Mouse (Mus musculus): Measurements from ENCODE around the gene Zranb3. TPM values are rescaled to one million over a fixed set of nuclear protein-coding genes. Genes with fewer than 3 reads are reported as not detected.
"Not testable (repeated sequence)": the region's sequence is repeated elsewhere in the genome, so short reads cannot be mapped to it uniquely, and the experiment has no call there.

Gene Zranb3
- 0.97 and 1.1 TPM in 2 replicates for polyA plus RNA-seq (2012; rRNA removed)

DNA sequence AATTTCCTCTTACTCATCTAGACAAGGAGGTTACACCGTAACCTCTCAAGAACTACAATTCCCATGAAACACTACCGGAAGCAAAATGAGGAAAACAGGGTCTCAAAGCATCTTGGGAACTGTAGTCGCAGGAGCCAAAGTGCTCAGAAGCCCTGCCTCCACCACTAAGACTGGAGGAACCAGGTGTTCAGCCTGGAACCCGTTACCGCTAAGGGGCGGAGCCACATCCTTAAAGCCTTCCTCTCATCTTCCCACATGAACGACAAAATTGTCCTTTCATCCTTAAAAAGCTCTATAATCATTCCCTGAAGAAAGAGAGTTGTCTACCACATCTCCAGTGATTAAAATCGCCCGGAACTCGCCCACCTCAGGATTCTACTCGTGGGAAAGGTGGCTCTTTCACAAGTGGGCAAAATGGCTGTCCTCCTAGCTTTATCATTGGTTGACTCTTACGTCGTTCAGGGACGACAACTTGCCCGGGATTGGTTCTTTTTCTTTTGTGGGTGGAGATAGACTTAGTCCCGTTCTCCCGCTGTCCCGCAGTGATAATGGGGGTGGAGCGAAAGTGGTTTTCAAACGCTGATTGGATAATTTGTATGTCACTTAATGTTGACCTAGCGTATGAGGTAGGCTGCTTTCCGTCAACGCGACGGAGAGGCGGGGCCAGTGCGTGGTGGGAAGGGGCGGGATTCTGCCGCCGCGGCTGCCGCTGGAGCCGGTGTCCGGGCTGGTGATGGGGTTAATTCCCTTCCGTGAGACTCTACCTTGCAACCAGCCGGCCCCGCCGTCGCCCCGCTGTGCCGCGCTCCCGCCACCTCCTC, at the start of gene Zranb3, which contains the start of gene R3hdm1:
Gene Zranb3 (minus strand): TSS at position 407 of the 821 bp plus-strand sequence.
Gene R3hdm1 (plus strand): TSS at position 661 of the 821 bp plus-strand sequence.
- TF ChIP-seq CTCF (IDR thresholded peaks at IDR 0.05; ENCODE audit: extremely low read depth, insufficient read depth, insufficient read length, insufficient replicate concordance) = no peak
- 0 out of 2 replicates have a peak, but pooled peaks have one; percentile 15 for TF ChIP-seq POLR2A (IDR thresholded peaks at IDR 0.05; ENCODE audit: low read depth, low read length)
- no peaks in the 10 kb centered on the region for H3K36me3 ChIP-seq (ENCODE audit: control insufficient read depth, insufficient read depth, low read length)
- WGBS = under 1% methylated on average over 43 of the region's 43 CpGs
- no peaks in the 10 kb centered on the region for H3K27me3 ChIP-seq (ENCODE audit: control insufficient read depth, insufficient read depth, low read length)
- peaks cover 2% of the 10 kb centered on the region; the same call in 1 of the 2 replicates for H3K4me1 ChIP-seq (ENCODE audit: control insufficient read depth, insufficient read depth, insufficient read length)
- H3K27ac ChIP-seq (ENCODE audit: insufficient read depth, low read length) = peak within 1 kb of the TSS; percentile 87
- peak within 1 kb of the TSS; percentile 82 for H3K4me3 ChIP-seq (ENCODE audit: extremely low read depth, insufficient read depth, insufficient read length)
- DNase-seq (ENCODE audit: low read depth in 1 of 2, low spot score in 2 of 2) = peak; percentile 94 to 100

DNA sequence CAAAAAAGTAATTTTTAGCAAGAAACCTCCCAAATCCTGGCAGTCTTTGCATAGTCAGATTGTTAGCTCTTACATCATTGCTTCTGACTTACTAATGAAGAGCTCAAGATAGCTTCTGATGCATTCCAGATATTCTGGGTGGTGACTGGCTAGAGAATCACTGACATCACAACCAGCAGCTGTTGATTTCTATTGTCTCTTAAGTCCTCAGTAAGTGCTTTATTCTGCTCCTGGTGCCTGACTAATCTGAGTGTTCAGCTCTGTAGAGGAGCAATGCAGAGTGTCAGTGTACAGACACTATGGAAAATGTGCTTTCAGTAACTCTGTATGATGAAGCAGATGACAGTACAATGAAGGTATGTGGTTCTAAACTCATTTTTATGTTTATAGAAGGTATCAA, 38.9 kb upstream of the Zranb3 start:
- H3K27ac ChIP-seq (ENCODE audit: insufficient read depth, low read length) = no peak overlapping the region

DNA sequence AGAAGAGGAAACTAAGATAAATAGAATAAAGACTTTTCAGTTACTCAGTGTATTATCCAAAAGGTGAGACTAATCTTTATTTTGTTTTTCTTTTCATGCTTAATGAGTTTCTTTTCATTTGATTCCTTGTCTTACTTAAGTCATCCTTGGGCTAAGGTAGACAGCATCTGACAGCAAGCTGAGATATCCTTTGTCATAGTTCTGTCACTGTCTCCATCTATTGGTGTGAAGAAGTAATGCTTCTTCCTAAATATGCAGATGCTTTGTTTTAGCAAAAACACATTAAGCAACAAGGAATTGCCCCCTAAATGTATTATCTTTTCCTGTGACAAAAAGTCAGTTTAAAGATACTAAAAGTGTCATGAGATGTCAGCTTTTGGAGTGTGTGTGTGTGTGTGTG, 38.2 kb upstream of the Zranb3 start:
- TF ChIP-seq POLR2A (IDR thresholded peaks at IDR 0.05; ENCODE audit: low read depth, low read length) (no peak), CTCF (IDR thresholded peaks at IDR 0.05; ENCODE audit: extremely low read depth, insufficient read depth, insufficient read length, insufficient replicate concordance) (no peak)
- Histone ChIP-seq H3K4me1 (ENCODE audit: control insufficient read depth, insufficient read depth, insufficient read length) (no peaks in the 10 kb centered on the region), H3K36me3 (ENCODE audit: control insufficient read depth, insufficient read depth, low read length) (no peaks in the 10 kb centered on the region), H3K27ac (ENCODE audit: insufficient read depth, low read length) (no peak overlapping the region), H3K27me3 (ENCODE audit: control insufficient read depth, insufficient read depth, low read length) (no peaks in the 10 kb centered on the region), H3K4me3 (ENCODE audit: extremely low read depth, insufficient read depth, insufficient read length) (no peak overlapping the region)
- peak in 1 of 2 experiments; percentile 4 for DNase-seq (ENCODE audit: low read depth in 1 of 2, low spot score in 2 of 2)

More for the DNA sequence above, 38.9 kb upstream of the Zranb3 start:
- H3K4me3 ChIP-seq (ENCODE audit: extremely low read depth, insufficient read depth, insufficient read length) = no peak overlapping the region
- H3K4me1 ChIP-seq (ENCODE audit: control insufficient read depth, insufficient read depth, insufficient read length) = no peaks in the 10 kb centered on the region
- DNase-seq (ENCODE audit: low read depth in 1 of 2, low spot score in 2 of 2) = no peak
- TF ChIP-seq POLR2A (IDR thresholded peaks at IDR 0.05; ENCODE audit: low read depth, low read length) (no peak), CTCF (IDR thresholded peaks at IDR 0.05; ENCODE audit: extremely low read depth, insufficient read depth, insufficient read length, insufficient replicate concordance) (no peak)
- H3K36me3 ChIP-seq (ENCODE audit: control insufficient read depth, insufficient read depth, low read length) = no peaks in the 10 kb centered on the region
- H3K27me3 ChIP-seq (ENCODE audit: control insufficient read depth, insufficient read depth, low read length) = no peaks in the 10 kb centered on the region

DNA sequence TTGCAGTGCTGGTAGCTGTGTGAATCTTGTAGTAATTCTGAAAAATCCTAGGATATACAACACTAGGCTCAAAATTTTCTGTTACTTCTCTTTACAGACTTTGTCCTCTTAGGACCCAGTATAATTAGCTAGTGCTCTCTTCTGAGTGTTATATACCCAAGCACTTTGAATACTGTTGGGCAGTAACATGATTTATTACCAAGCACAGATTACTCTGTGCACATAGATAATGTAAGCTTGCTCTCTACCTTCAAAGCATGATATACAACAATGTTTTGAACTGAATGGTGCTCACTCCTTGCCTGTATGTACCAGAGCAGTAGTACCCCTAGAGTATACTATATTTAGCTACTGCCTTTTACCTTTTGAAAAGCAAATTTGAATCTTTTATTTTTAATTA, 33.4 kb upstream of the Zranb3 start:
- not testable (repeated sequence) for DNase-seq (ENCODE audit: low read depth in 1 of 2, low spot score in 2 of 2); H3K27ac ChIP-seq (ENCODE audit: insufficient read depth, low read length); H3K27me3 ChIP-seq (ENCODE audit: control insufficient read depth, insufficient read depth, low read length); H3K4me1 ChIP-seq (ENCODE audit: control insufficient read depth, insufficient read depth, insufficient read length); H3K4me3 ChIP-seq (ENCODE audit: extremely low read depth, insufficient read depth, insufficient read length); H3K36me3 ChIP-seq (ENCODE audit: control insufficient read depth, insufficient read depth, low read length)

DNA sequence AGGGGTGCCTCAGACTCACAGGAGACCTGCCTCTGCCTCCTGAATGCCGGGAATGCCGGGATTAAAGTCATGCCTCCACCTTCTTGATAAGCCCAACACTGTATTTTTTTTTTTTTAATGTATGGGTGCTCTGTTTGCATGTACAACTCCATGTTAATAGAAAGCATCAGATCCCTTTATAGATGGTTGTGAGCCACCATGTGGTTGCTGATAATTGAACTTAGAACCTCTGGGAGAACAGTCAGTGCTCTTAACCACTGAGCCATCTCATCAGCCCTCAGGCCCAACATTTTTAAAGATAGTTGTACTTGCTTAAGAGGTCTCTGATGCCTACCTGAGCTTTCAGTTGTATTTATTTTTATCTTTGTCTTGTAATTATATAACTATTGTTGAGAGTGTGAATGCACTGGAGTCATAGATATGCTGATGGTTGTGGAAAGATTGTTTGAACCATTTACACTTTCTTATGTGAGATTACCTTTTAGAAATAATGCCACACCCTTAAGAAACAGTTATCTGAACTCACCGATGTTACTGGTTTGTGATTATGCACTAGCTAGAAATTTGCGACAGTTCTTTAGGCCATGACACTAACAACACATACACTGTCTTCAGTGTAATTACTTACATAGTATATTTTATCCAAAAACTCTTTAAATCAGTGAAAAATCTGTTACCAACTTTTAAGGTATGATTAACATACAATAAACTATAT, 18.2 kb upstream of the Zranb3 start:
- Histone ChIP-seq H3K27me3 (ENCODE audit: control insufficient read depth, insufficient read depth, low read length) (no peaks in the 10 kb centered on the region), H3K4me3 (ENCODE audit: extremely low read depth, insufficient read depth, insufficient read length) (no peak overlapping the region), H3K4me1 (ENCODE audit: control insufficient read depth, insufficient read depth, insufficient read length) (no peaks in the 10 kb centered on the region), H3K27ac (ENCODE audit: insufficient read depth, low read length) (no peak overlapping the region), H3K36me3 (ENCODE audit: control insufficient read depth, insufficient read depth, low read length) (no peaks in the 10 kb centered on the region)
- DNase-seq (ENCODE audit: low read depth in 1 of 2, low spot score in 2 of 2) = no peak
- 85% methylated on average over 4 of the region's 4 CpGs for WGBS
- TF ChIP-seq CTCF (IDR thresholded peaks at IDR 0.05; ENCODE audit: extremely low read depth, insufficient read depth, insufficient read length, insufficient replicate concordance) (no peak), POLR2A (IDR thresholded peaks at IDR 0.05; ENCODE audit: low read depth, low read length) (no peak)

DNA sequence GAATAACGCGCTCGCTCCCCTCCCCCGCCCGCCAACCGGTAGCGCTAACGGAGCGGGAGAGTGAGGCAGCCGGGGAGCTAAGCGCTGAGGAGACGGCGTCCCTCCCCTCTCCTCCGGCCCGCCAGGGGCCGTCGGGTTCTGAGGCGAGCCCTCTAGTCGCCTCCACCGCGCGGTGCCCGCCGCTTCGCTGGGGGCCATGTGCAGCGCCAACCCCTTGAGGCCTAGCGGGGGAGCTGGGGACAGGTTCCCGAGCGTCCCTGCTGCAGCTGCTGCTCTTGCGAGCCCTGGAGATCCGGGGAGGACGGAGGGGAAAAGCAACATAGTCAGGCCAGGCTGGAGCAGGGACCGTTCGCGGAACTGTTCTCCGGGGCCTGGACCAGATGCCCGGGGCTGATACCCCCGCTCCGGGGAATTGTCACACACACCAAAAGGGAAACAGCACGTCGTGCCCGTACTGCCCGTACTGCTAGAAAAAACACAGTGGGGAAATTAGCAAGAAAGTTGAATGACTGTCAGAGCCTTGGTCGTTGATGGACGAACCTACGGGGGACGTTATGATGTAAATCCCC, 757 bp upstream of the Zranb3 start:
- peak overlapping the region; percentile 70 for H3K27ac ChIP-seq (ENCODE audit: insufficient read depth, low read length)
- peak overlapping the region; percentile 82 for H3K4me3 ChIP-seq (ENCODE audit: extremely low read depth, insufficient read depth, insufficient read length)
- DNase-seq (ENCODE audit: low read depth in 1 of 2, low spot score in 2 of 2) = peak in 1 of 2 experiments; percentile 29
- TF ChIP-seq CTCF (IDR thresholded peaks at IDR 0.05; ENCODE audit: extremely low read depth, insufficient read depth, insufficient read length, insufficient replicate concordance) = no peak
- TF ChIP-seq POLR2A (IDR thresholded peaks at IDR 0.05; ENCODE audit: low read depth, low read length) = no peak
- H3K4me1 ChIP-seq (ENCODE audit: control insufficient read depth, insufficient read depth, insufficient read length) = peaks cover 2% of the 10 kb centered on the region; the same call in 1 of the 2 replicates
- no peaks in the 10 kb centered on the region for H3K27me3 ChIP-seq (ENCODE audit: control insufficient read depth, insufficient read depth, low read length)
- under 1% methylated on average over 42 of the region's 47 CpGs for WGBS
- H3K36me3 ChIP-seq (ENCODE audit: control insufficient read depth, insufficient read depth, low read length) = no peaks in the 10 kb centered on the region
